Mouse (Mus musculus): Measurements from ENCODE around the gene Magohb.

DNA sequence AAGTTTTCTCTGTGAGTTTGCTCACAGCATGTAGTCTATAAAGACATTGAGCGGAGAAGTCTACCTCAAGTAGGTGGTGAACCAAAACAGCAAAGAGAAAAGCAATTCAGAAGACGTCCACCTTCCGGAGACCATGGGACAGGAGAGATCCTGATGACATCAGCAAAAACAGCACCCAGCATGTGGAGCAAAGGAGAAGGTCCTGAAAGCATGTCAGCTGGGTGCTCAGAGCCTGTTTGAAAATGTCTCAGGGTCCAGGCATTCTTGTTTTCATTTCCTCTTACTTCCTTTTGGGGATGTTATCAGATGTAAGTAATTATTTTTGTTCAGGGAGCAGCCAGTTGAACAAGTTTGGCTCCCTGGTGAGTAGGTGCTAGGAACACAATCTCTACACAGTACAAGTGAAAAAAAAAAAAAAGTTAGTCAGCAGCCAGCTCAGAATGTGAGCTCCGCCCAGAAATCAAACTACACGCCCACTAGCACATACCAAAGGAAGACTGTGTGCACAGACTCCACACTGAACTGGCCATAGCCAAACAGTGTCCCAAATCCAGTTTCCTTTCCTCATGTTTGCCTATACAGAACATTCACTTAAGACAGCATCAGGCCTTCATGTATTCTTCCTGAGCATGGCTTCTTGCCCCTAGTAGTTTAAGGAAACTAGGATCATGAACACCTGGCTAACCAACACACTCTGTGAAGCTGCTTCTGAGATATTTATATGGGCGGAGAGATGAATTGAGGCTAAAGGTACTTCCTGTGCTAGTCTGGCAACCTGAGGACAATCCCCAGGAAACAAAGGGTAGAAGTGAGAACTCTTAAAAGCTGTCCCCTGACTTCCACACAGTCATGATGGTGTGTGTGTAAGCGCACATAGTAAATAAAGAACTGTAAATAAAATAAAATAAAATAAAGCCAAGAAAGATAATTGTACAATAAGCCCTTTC, 23.4 kb upstream of the Magohb start:
- TF ChIP-seq CTCF (IDR thresholded peaks at IDR 0.05; ENCODE audit: borderline replicate concordance, extremely low read depth, insufficient read depth, insufficient read length) (no peak), POLR2A (IDR thresholded peaks at IDR 0.05; ENCODE audit: borderline replicate concordance, extremely low read depth, insufficient read depth, insufficient read length, poor library complexity, severe bottlenecking) (no peak)
